Mouse (Mus musculus): ENCODE measurements at regions not wholly inside any gene's neighbourhood (a gene's known extent, or its start where the extent isn't known, plus 50 kb on each side); places are given as distances from the start of the nearest gene placed in this dataset.

- Histone ChIP-seq H3K27ac (ENCODE audit: low read depth, low read length) (no peak overlapping the region), H3K9ac (no peak overlapping the region), H3K9me3 (ENCODE audit: low read length) (no peaks in the 10 kb centered on the region), H3K27me3 (ENCODE audit: insufficient read depth, low read length) (no peaks in the 10 kb centered on the region), H3K4me2 (ENCODE audit: low read depth) (no peak overlapping the region), H3K4me1 (ENCODE audit: insufficient read depth) (peaks cover 7% of the 10 kb centered on the region; the same call in 1 of the 2 replicates), H3K36me3 (ENCODE audit: insufficient read depth) (no peaks in the 10 kb centered on the region), H3K4me3 (ENCODE audit: low read depth, low read length) (no peak overlapping the region)
- DNase-seq (no peak), ATAC-seq (no peak)
- TF ChIP-seq CTCF (IDR thresholded peaks at IDR 0.05; ENCODE audit: low read depth): no peak
- 36% methylated on average over 5 of the region's 5 CpGs for WGBS
Observed at GRCm38 (mm10) chr13:6191915-6192295, 330.6 kb downstream of the Klf6 start.

GRCm38 (mm10) chr13:6196690-6197089 lies 335.4 kb downstream of the Klf6 start:
- Histone ChIP-seq H3K4me2 (ENCODE audit: low read depth) (no peak overlapping the region), H3K9ac (no peak overlapping the region), H3K27ac (ENCODE audit: low read depth, low read length) (no peak overlapping the region), H3K36me3 (ENCODE audit: insufficient read depth) (no peaks in the 10 kb centered on the region), H3K4me3 (ENCODE audit: low read depth, low read length) (no peak overlapping the region), H3K4me1 (ENCODE audit: insufficient read depth) (no peaks in the 10 kb centered on the region; the same call in 1 of the 2 replicates), H3K27me3 (ENCODE audit: insufficient read depth, low read length) (no peaks in the 10 kb centered on the region), H3K9me3 (ENCODE audit: low read length) (no peaks in the 10 kb centered on the region)
- no peak for TF ChIP-seq CTCF (IDR thresholded peaks at IDR 0.05; ENCODE audit: low read depth)
- WGBS: 50% methylated on average over 5 of the region's 5 CpGs
- ATAC-seq (no peak), DNase-seq (no peak)

DNA sequence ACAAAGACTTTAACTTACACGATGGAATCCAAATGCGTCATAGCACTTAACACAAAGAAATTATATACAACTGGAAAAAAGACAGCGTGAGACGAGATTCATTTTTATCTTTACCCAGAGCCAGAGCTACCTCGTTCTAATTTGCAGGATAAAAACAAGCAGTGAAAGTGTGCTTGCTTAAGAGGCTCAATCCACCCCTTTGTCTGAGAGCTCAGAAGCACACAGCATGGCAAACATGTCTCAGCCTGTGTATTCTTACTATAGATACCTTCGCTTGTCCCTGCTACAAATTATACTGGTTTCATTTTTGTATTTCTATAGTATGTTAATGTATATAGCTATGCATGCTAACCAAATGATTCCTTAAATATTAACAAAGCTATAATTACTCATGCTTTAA lies 337.8 kb downstream of the Klf6 start:
- Histone ChIP-seq H3K4me2 (ENCODE audit: low read depth) (no peak overlapping the region), H3K27me3 (ENCODE audit: insufficient read depth, low read length) (no peaks in the 10 kb centered on the region), H3K9ac (no peak overlapping the region), H3K4me3 (ENCODE audit: low read depth, low read length) (no peak overlapping the region), H3K36me3 (ENCODE audit: insufficient read depth) (no peaks in the 10 kb centered on the region), H3K4me1 (ENCODE audit: insufficient read depth) (no peaks in the 10 kb centered on the region), H3K9me3 (ENCODE audit: low read length) (no peaks in the 10 kb centered on the region), H3K27ac (ENCODE audit: low read depth, low read length) (no peak overlapping the region)
- DNase-seq (peak; percentile 42), ATAC-seq (peak; percentile 52)
- TF ChIP-seq CTCF (IDR thresholded peaks at IDR 0.05; ENCODE audit: low read depth): no peak
- WGBS: 48% methylated on average over 6 of the region's 6 CpGs

- 75% methylated on average over 1 of the region's 1 CpGs for WGBS
- no peak overlapping the region for H3K4me2 ChIP-seq (ENCODE audit: low read depth)
- no peak overlapping the region for H3K27ac ChIP-seq (ENCODE audit: low read depth, low read length)
- no peaks in the 10 kb centered on the region for H3K4me1 ChIP-seq (ENCODE audit: insufficient read depth)
- DNase-seq (no peak), ATAC-seq (no peak)
- H3K4me3 ChIP-seq (ENCODE audit: low read depth, low read length): no peak overlapping the region
- H3K27me3 ChIP-seq (ENCODE audit: insufficient read depth, low read length): no peaks in the 10 kb centered on the region
- no peaks in the 10 kb centered on the region for H3K36me3 ChIP-seq (ENCODE audit: insufficient read depth)
- no peaks in the 10 kb centered on the region for H3K9me3 ChIP-seq (ENCODE audit: low read length)
- no peak overlapping the region for H3K9ac ChIP-seq
- no peak for TF ChIP-seq CTCF (IDR thresholded peaks at IDR 0.05; ENCODE audit: low read depth)
Observed at GRCm38 (mm10) chr13:6201516-6201915, 340.2 kb downstream of the Klf6 start.

- no peak for TF ChIP-seq CTCF (IDR thresholded peaks at IDR 0.05; ENCODE audit: low read depth)
- no peak overlapping the region for H3K27ac ChIP-seq (ENCODE audit: low read depth, low read length)
- H3K4me2 ChIP-seq (ENCODE audit: low read depth): no peak overlapping the region
- no peak for DNase-seq
- no peaks in the 10 kb centered on the region for H3K9me3 ChIP-seq (ENCODE audit: low read length)
- no peak for ATAC-seq
- no peaks in the 10 kb centered on the region for H3K36me3 ChIP-seq (ENCODE audit: insufficient read depth)
- no peaks in the 10 kb centered on the region for H3K4me1 ChIP-seq (ENCODE audit: insufficient read depth)
- no peaks in the 10 kb centered on the region for H3K27me3 ChIP-seq (ENCODE audit: insufficient read depth, low read length)
- H3K9ac ChIP-seq: no peak overlapping the region
- no peak overlapping the region for H3K4me3 ChIP-seq (ENCODE audit: low read depth, low read length)
- WGBS: 81% methylated on average over 4 of the region's 4 CpGs
Observed at GRCm38 (mm10) chr13:6204801-6205200, 343.1 kb upstream of the Pitrm1 start.

GRCm38 (mm10) chr13:6212550-6212949 lies 335.4 kb upstream of the Pitrm1 start:
- Histone ChIP-seq H3K4me1 (ENCODE audit: insufficient read depth) (no peaks in the 10 kb centered on the region), H3K27ac (ENCODE audit: low read depth, low read length) (no peak overlapping the region), H3K36me3 (ENCODE audit: insufficient read depth) (no peaks in the 10 kb centered on the region), H3K27me3 (ENCODE audit: insufficient read depth, low read length) (no peaks in the 10 kb centered on the region), H3K4me2 (ENCODE audit: low read depth) (no peak overlapping the region), H3K9me3 (ENCODE audit: low read length) (no peaks in the 10 kb centered on the region), H3K4me3 (ENCODE audit: low read depth, low read length) (no peak overlapping the region), H3K9ac (no peak overlapping the region)
- 85% methylated on average over 2 of the region's 2 CpGs for WGBS
- ATAC-seq (no peak), DNase-seq (no peak)
- no peak for TF ChIP-seq CTCF (IDR thresholded peaks at IDR 0.05; ENCODE audit: low read depth)

GRCm38 (mm10) chr13:6214189-6214588 lies 333.8 kb upstream of the Pitrm1 start:
- no peak overlapping the region for H3K4me3 ChIP-seq (ENCODE audit: low read depth, low read length)
- no peak for TF ChIP-seq CTCF (IDR thresholded peaks at IDR 0.05; ENCODE audit: low read depth)
- no peak overlapping the region for H3K4me2 ChIP-seq (ENCODE audit: low read depth)
- no peaks in the 10 kb centered on the region for H3K27me3 ChIP-seq (ENCODE audit: insufficient read depth, low read length)
- ATAC-seq (no peak), DNase-seq (no peak)
- H3K9ac ChIP-seq: no peak overlapping the region
- 93% methylated on average over 2 of the region's 2 CpGs for WGBS
- no peak overlapping the region for H3K27ac ChIP-seq (ENCODE audit: low read depth, low read length)
- H3K9me3 ChIP-seq (ENCODE audit: low read length): no peaks in the 10 kb centered on the region
- H3K4me1 ChIP-seq (ENCODE audit: insufficient read depth): no peaks in the 10 kb centered on the region
- no peaks in the 10 kb centered on the region for H3K36me3 ChIP-seq (ENCODE audit: insufficient read depth)
